Mouse (Mus musculus) mesoderm, embryonic 11.5 days (tissue): ENCODE results near the gene Plac9a.

Experiments used
- DNase-seq: peaks from one replicate; pipeline ENCODE4 v3.0.0-alpha.2; 2012; ENCODE audit warnings: low read depth, low spot score

Gene Plac9a

DNA sequence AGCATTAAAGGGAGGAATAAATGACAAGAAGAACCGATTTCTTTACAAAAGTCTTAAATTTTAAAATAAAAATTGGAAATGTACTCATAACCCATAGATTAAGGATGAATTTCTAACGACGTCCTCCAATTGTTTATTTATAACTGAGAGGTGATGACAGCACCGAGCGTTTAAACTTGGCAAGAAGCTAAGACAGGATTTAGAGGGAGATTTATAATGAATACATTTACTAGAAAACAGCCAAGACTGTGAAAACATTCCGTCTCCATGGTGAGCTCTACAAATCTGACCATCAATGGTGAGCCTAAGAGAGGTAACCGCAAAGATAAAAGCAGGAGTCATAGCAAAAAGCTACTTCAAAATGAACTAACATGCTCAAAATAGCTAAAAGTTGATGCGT, 64.5 kb downstream of the Plac9a start:
- no peak for DNase-seq
